Mouse (Mus musculus): ENCODE measurements around the gene Pacs1.
A peak's percentile ranks its signal among the peaks of the same experiment; 100 is the strongest.

GRCm38 (mm10) chr19:5302455-5302854, 29.5 kb upstream of the Pacs1 start:
- peak; percentile 51 for TF ChIP-seq CTCF (IDR thresholded peaks at IDR 0.05; ENCODE audit: extremely low read depth, insufficient read depth, low read length)
- TF ChIP-seq POLR2A (IDR thresholded peaks at IDR 0.05; ENCODE audit: extremely low read depth, insufficient read depth, low read length): no peak

Data from cortical plate, adult 2 months (tissue).